ENCODE assay signal across 9 mouse cellular contexts in the genomic region with DNA sequence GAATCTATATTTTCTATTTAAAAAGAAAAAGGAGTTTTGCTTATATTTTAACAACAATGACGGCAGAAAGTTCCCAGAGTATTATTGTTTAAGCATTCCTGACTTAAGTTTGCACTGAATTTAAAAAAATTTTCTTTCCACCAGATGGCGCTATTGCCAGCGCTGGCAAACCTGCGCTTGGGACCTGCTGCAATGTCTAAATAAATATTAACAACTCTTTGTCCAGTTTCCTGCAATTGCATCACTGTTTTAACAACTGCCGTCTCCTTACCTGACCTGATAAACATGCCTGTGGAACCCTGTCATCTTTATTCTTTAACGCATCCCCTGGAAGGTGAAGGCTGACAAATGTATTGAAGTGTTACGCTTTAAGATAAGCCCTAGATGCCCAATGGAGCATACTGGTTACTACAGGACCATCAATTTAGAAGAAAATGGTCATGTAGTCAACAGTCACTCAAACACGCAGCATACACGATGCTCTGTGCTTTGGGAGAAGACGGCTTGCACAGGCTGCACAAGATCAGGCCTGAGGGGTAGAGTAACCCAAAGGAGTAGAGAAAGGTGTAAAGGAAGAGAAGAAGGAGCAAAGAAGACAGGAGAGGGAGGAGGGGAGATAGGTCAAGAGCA.
DNase-seq lines count a peak whose midpoint lies in the region; ATAC-seq lines count a peak whose summit lies in the region.
"Had no signal": no experiment of that assay in that cellular context is flagged by ENCODE, and none has a peak within 500 bp of the region (broad histone marks: within the 10 kb centered on the region; RNA-seq: fewer than 3 reads in every experiment).

No protein-coding gene starts in this region.

- peak; percentile 55 for DNase-seq in adrenal gland, postnatal 10 days
- DNase-seq in adrenal gland, postnatal 4 days (ENCODE audit: low spot score in 2 of 2): no peak
- DNase-seq in 3T3-L1 (ENCODE audit: low read depth, low spot score): peak; percentile 91
- peak; percentile 84 for DNase-seq in brain, adult 2 months (ENCODE audit: low read depth, low spot score)
- DNase-seq in thymus, postnatal 25 days: peak; percentile 23

- H3K27me3 ChIP-seq in forebrain, embryonic 15.5 days: no peaks in the 10 kb centered on the region
- no peaks in the 10 kb centered on the region for H3K27me3 ChIP-seq in kidney, embryonic 14.5 days (ENCODE audit: control insufficient read depth, insufficient read depth, low read length)

- WGBS in forebrain, embryonic 15.5 days: 50% methylated on average over 10 of the region's 10 CpGs
- 42% methylated on average over 10 of the region's 10 CpGs for WGBS in kidney, embryonic 14.5 days

- no peaks in the 10 kb centered on the region for H3K9me3 ChIP-seq in forebrain, embryonic 15.5 days
- no peaks in the 10 kb centered on the region for H3K9me3 ChIP-seq in kidney, embryonic 14.5 days (ENCODE audit: control insufficient read depth, low read length)
- H3K9me3 ChIP-seq: G1E had no signal

- no peak overlapping the region for H3K9ac ChIP-seq in forebrain, embryonic 15.5 days (replicated peaks)
- H3K9ac ChIP-seq in kidney, embryonic 14.5 days (ENCODE audit: low read depth, low read length): no peak overlapping the region

- H3K4me2 ChIP-seq in forebrain, embryonic 15.5 days (replicated peaks): no peak overlapping the region
- H3K4me2 ChIP-seq in kidney, embryonic 14.5 days (replicated peaks; ENCODE audit: low read depth, low read length): no peak overlapping the region

- ATAC-seq in forebrain, embryonic 15.5 days (replicated peaks): peak; percentile 66
- ATAC-seq in kidney, embryonic 14.5 days (ENCODE audit: low FRiP score, low TSS enrichment): peak; percentile 40; the same call in 1 of the 2 replicates
- peak; percentile 55 for ATAC-seq in megakaryocyte-erythroid progenitor cell, adult 5-6 weeks (replicated peaks; ENCODE audit: low FRiP score, low TSS enrichment, poor library complexity, severe bottlenecking)

- no peak overlapping the region for H3K4me3 ChIP-seq in forebrain, embryonic 15.5 days
- no peak overlapping the region for H3K4me3 ChIP-seq in kidney, embryonic 14.5 days (ENCODE audit: low read length)

- H3K27ac ChIP-seq in forebrain, embryonic 15.5 days (replicated peaks): no peak overlapping the region
- no peak overlapping the region for H3K27ac ChIP-seq in kidney, embryonic 14.5 days (ENCODE audit: low read depth, low read length)

- no peaks in the 10 kb centered on the region for H3K36me3 ChIP-seq in forebrain, embryonic 15.5 days
- no peaks in the 10 kb centered on the region for H3K36me3 ChIP-seq in kidney, embryonic 14.5 days (ENCODE audit: control insufficient read depth, insufficient read depth, low read length)
- H3K36me3 ChIP-seq: G1E had no signal

- no peaks in the 10 kb centered on the region for H3K4me1 ChIP-seq in forebrain, embryonic 15.5 days
- H3K4me1 ChIP-seq in kidney, embryonic 14.5 days (ENCODE audit: control insufficient read depth, insufficient read depth, low read length): peaks cover 20% of the 10 kb centered on the region

Comparison
In these comparisons a context has a peak if more than half of its experiments do, and no peak if none do; other contexts are left out.
1. DNase-seq: peak in adrenal gland, postnatal 10 days (single experiment), 3T3-L1 (single experiment), brain, adult 2 months (single experiment) and thymus, postnatal 25 days (single experiment); none in adrenal gland, postnatal 4 days (0 of 2).
2. Peak in every context shown above with its lines, with median percentiles within 50 percentile points of each other: ATAC-seq.